Mouse (Mus musculus) heart, postnatal 0 days (tissue): ENCODE data around the gene Cdk5r1. TPM values are rescaled to one million over a fixed set of nuclear protein-coding genes. Genes with fewer than 3 reads are reported as not detected.

ENCODE experiments used
- ATAC-seq: fragments of 200-750 bp; cut with Nextera tagmentation; 2 replicates; pipeline ENCODE4 v1.8.0; 2017; ENCODE audit warnings: low read depth, moderate number of reproducible peaks, moderate library complexity; ENCODE audit not compliant: insufficient read depth
- DNase-seq: peaks from one replicate; pipeline ENCODE4 v3.0.0-alpha.2; 2016; ENCODE audit warnings: low spot score
- H3K27ac ChIP-seq: fragments of 300-500 bp; sonication (generic); 2 replicates; pipeline ENCODE4 v1.5.1; 2014; ENCODE audit warnings: low read depth, mild to moderate bottlenecking
- H3K27me3 ChIP-seq: fragments of 300-500 bp; sonication (generic); 2 replicates; pipeline ENCODE4 v1.6.1; 2014; ENCODE audit warnings: low read length, mixed read lengths; ENCODE audit not compliant: control insufficient read depth, insufficient read depth
- H3K36me3 ChIP-seq: fragments of 300-500 bp; sonication (generic); replicated peaks from 2 replicates; pipeline ENCODE4 v1.6.1; 2014; ENCODE audit warnings: low read length, mixed read lengths; ENCODE audit not compliant: control insufficient read depth, insufficient read depth
- H3K4me1 ChIP-seq: fragments of 300-500 bp; sonication (generic); 2 replicates; pipeline ENCODE4 v1.6.1; 2014; ENCODE audit warnings: antibody characterized with exemption; ENCODE audit not compliant: control insufficient read depth, insufficient read depth
- H3K4me2 ChIP-seq: fragments of 300-500 bp; sonication (generic); 2 replicates; pipeline ENCODE4 v1.6.1; 2014; ENCODE audit warnings: low read depth, mild to moderate bottlenecking, low read length, moderate library complexity
- H3K4me3 ChIP-seq: fragments of 300-500 bp; sonication (generic); 2 replicates; pipeline ENCODE4 v1.5.1; 2014; ENCODE audit warnings: low read depth, low read length
- H3K9ac ChIP-seq: fragments of 300-500 bp; sonication (generic); replicated peaks from 2 replicates; pipeline ENCODE4 v1.6.1; 2014; ENCODE audit warnings: low read depth, low read length, mixed read lengths
- H3K9me3 ChIP-seq: fragments of 300-500 bp; sonication (generic); replicated peaks from 2 replicates; pipeline ENCODE4 v1.6.1; 2016; ENCODE audit warnings: low read length; ENCODE audit not compliant: control insufficient read depth
- CTCF ChIP-seq: IDR thresholded peaks from 2 replicates; pipeline ENCODE4 v1.5.1; 2016; ENCODE audit warnings: antibody characterized with exemption, control low read depth, low read depth
- EP300 ChIP-seq: IDR thresholded peaks from 2 replicates; pipeline ENCODE4 v1.6.1; 2016; ENCODE audit warnings: antibody characterized with exemption, low read depth
- WGBS: fragments of 180-500 bp; shearing (Covaris S2); extraction: QIAGEN DNeasy Blood & Tissue Kit; methylation state at CpG from one replicate; pipeline ENCODE4 v1.1.7; 2014; 5-methylcytosine and 5-hydroxymethylcytosine counted together
- polyA plus RNA-seq: library from polyadenylated mRNA; unstranded; fragments of >200 nt; fragmentation: Nextera tagmentation; extraction: Ambion mirVana; gene quantifications from 2 replicates; pipeline ENCODE4 v1.2.1, GENCODE M21; 2015
- total RNA-seq: library from RNA; depleted of rRNA; stranded (reverse); fragments of >200 nt; gene quantifications from 2 replicates; pipeline ENCODE4 v1.2.3, GENCODE M21; 2014; ENCODE audit warnings: low replicate concordance

Gene Cdk5r1
- total and polyA plus RNA-seq, 2 experiments from 2014 or later: 0.31 to 0.33 TPM

DNA sequence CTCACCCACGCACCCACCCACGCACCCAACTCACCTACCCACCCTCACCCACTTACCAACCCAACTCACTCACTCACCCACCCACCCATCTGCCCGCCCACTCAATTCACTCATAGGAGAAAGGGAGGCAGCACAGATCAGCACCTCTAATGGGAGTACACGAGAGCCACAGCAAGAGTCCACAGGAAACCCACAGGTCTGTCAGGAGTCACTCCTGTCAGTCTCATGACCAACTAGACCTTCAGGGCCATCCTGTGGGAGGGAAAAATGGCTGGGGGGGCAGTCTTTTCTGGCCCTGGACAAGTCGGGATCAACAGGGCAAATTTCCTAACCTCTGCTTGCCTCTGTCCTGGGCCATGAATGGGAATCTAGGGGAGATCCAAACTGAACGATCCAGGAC, 31.0 kb downstream of the Cdk5r1 start:
- WGBS: 90% methylated on average over 6 of the region's 6 CpGs
- Histone ChIP-seq H3K27me3 (no peaks in the 10 kb centered on the region), H3K4me1 (0 out of 2 replicates have a peak, but pooled peaks cover 7% of the 10 kb centered on the region), H3K4me3 (no peak overlapping the region), H3K9ac (no peak overlapping the region), H3K9me3 (no peaks in the 10 kb centered on the region), H3K4me2 (no peak overlapping the region), H3K27ac (no peak overlapping the region), H3K36me3 (no peaks in the 10 kb centered on the region)
- DNase-seq: no peak
- TF ChIP-seq EP300 (no peak), CTCF (no peak)
- no peak for ATAC-seq

- no peaks in the 10 kb centered on the region for H3K9me3 ChIP-seq
- peak; percentile 24; the same call in 1 of the 2 replicates for ATAC-seq
- H3K9ac ChIP-seq: no peak overlapping the region; the same call in 1 of the 2 replicates
- peak overlapping the region; percentile 41 for H3K4me2 ChIP-seq
- 0 out of 2 replicates have a peak, but pooled peaks cover 7% of the 10 kb centered on the region for H3K4me1 ChIP-seq
- WGBS: 18% methylated on average over 19 of the region's 19 CpGs
- DNase-seq: peak; percentile 45
- no peaks in the 10 kb centered on the region for H3K36me3 ChIP-seq
- peak overlapping the region; percentile 54 for H3K27ac ChIP-seq
- H3K27me3 ChIP-seq: no peaks in the 10 kb centered on the region
- peak overlapping the region; percentile 4; the same call in 1 of the 2 replicates for H3K4me3 ChIP-seq
- no peak for TF ChIP-seq EP300
These were observed 31.7 kb downstream of the Cdk5r1 start for GRCm38 (mm10) chr11:80508361-80509175.

- H3K4me2 ChIP-seq: peak overlapping the region; percentile 41
- no peaks in the 10 kb centered on the region for H3K9me3 ChIP-seq
- DNase-seq: no peak
- no peaks in the 10 kb centered on the region for H3K27me3 ChIP-seq
- H3K4me3 ChIP-seq: 0 out of 2 replicates have a peak overlapping the region, but pooled peaks have one; percentile 4
- H3K9ac ChIP-seq: no peak overlapping the region; the same call in 1 of the 2 replicates
- TF ChIP-seq CTCF: no peak
- no peak for TF ChIP-seq EP300
- no peak for ATAC-seq
- 0 out of 2 replicates have a peak, but pooled peaks cover 7% of the 10 kb centered on the region for H3K4me1 ChIP-seq
- 47% methylated on average over 5 of the region's 5 CpGs for WGBS
- no peaks in the 10 kb centered on the region for H3K36me3 ChIP-seq
- peak overlapping the region; percentile 54 for H3K27ac ChIP-seq
These were observed 32.3 kb downstream of the Cdk5r1 start for GRCm38 (mm10) chr11:80509176-80509506.

- ATAC-seq: no peak
- no peak for DNase-seq
- Histone ChIP-seq H3K27ac (no peak overlapping the region), H3K36me3 (no peaks in the 10 kb centered on the region), H3K4me1 (0 out of 2 replicates have a peak, but pooled peaks cover 7% of the 10 kb centered on the region), H3K9ac (no peak overlapping the region), H3K4me3 (no peak overlapping the region), H3K9me3 (no peaks in the 10 kb centered on the region), H3K4me2 (no peak overlapping the region), H3K27me3 (no peaks in the 10 kb centered on the region)
- WGBS: 88% methylated on average over 10 of the region's 10 CpGs
- TF ChIP-seq EP300: no peak
These were observed 33.3 kb downstream of the Cdk5r1 start for GRCm38 (mm10) chr11:80510124-80510523.

GRCm38 (mm10) chr11:80512313-80513056, 35.7 kb downstream of the Cdk5r1 start:
- no peaks in the 10 kb centered on the region for H3K27me3 ChIP-seq
- no peak overlapping the region for H3K9ac ChIP-seq
- no peak for DNase-seq
- ATAC-seq: no peak
- WGBS: 87% methylated on average over 19 of the region's 19 CpGs
- no peak for TF ChIP-seq EP300
- TF ChIP-seq CTCF: no peak
- H3K4me3 ChIP-seq: no peak overlapping the region
- H3K27ac ChIP-seq: no peak overlapping the region
- 0 out of 2 replicates have a peak, but pooled peaks cover 7% of the 10 kb centered on the region for H3K4me1 ChIP-seq
- no peak overlapping the region for H3K4me2 ChIP-seq
- no peaks in the 10 kb centered on the region for H3K9me3 ChIP-seq
- H3K36me3 ChIP-seq: no peaks in the 10 kb centered on the region
